Mouse (Mus musculus): ENCODE measurements around the gene Bcl2l15. TPM values are rescaled to one million over a fixed set of nuclear protein-coding genes. Genes with fewer than 3 reads are reported as not detected.
A peak's percentile ranks its signal among the peaks of the same experiment; 100 is the strongest.

The Bcl2l15 gene
- polyA plus RNA-seq, 1 experiment from 2014 or later = 0.63 TPM

DNA sequence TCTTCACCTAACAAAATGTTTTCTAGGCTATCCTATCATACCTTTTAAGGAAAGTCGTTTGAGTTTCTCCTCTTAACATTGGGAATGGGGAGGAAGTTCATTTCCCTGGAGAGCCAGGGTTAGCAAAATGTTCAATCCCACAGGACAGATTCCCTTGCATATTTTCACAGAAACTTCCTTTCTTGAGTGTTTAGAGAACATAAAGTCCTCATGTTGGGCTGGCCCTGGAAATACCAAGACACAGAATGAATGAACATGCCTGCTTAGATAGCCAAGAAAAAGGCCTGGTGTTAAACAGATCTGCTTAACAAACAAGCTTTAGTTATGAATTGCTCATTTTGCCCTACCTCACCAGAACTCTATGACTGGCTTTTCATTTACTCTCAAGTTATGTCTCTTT lies 39.8 kb upstream of the Bcl2l15 start:
- no peaks in the 10 kb centered on the region for H3K9me3 ChIP-seq (ENCODE audit: control insufficient read depth, low read length)
- H3K27me3 ChIP-seq (replicated peaks; ENCODE audit: control insufficient read depth, insufficient read depth, low read length) = no peaks in the 10 kb centered on the region
- peaks cover 8% of the 10 kb centered on the region; the same call in 1 of the 2 replicates for H3K4me1 ChIP-seq (ENCODE audit: control insufficient read depth, insufficient read depth, low read length)
- H3K27ac ChIP-seq (replicated peaks; ENCODE audit: low read depth, low read length) = no peak overlapping the region
- H3K36me3 ChIP-seq (ENCODE audit: control insufficient read depth, insufficient read depth, low read length) = no peaks in the 10 kb centered on the region
- WGBS = 58% methylated on average over 1 of the region's 1 CpGs
- no peak overlapping the region for H3K4me2 ChIP-seq (ENCODE audit: low read depth, low read length)
- H3K9ac ChIP-seq (ENCODE audit: low read depth, low read length) = no peak overlapping the region
- no peak overlapping the region for H3K4me3 ChIP-seq (ENCODE audit: low read depth, low read length)
- ATAC-seq (ENCODE audit: low read depth) = no peak
- no peak for DNase-seq (ENCODE audit: low spot score)

- H3K9me3 ChIP-seq (ENCODE audit: control insufficient read depth, low read length) = no peaks in the 10 kb centered on the region
- no peak overlapping the region for H3K4me2 ChIP-seq (ENCODE audit: low read depth, low read length)
- H3K9ac ChIP-seq (ENCODE audit: low read depth, low read length) = no peak overlapping the region
- no peaks in the 10 kb centered on the region for H3K27me3 ChIP-seq (replicated peaks; ENCODE audit: control insufficient read depth, insufficient read depth, low read length)
- no peak overlapping the region for H3K4me3 ChIP-seq (ENCODE audit: low read depth, low read length)
- no peak overlapping the region for H3K27ac ChIP-seq (replicated peaks; ENCODE audit: low read depth, low read length)
- no peak for DNase-seq (ENCODE audit: low spot score)
- WGBS = 56% methylated on average over 2 of the region's 2 CpGs
- H3K36me3 ChIP-seq (ENCODE audit: control insufficient read depth, insufficient read depth, low read length) = no peaks in the 10 kb centered on the region
- no peaks in the 10 kb centered on the region for H3K4me1 ChIP-seq (ENCODE audit: control insufficient read depth, insufficient read depth, low read length)
- no peak for ATAC-seq (ENCODE audit: low read depth)
Observed at GRCm38 (mm10) chr3:103796389-103796788, 36.0 kb upstream of the Bcl2l15 start.

DNA sequence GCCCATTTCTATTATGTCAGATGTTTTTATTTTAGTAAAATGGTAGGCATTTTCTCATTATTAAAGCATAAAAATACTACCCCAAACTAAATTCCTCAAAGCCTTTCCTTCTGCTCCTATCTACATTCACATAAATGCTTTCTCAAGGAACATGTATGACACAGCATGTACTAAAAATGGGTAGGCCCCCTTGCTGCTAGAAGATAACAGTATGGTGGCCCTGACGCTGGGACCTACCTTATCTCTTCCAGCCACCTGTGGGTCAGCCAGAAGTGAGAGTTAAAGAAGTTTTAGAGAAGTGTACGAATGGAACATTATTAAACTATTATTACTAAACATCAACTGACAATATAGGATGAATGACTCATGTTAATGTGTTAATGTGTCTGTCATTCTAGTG lies 32.9 kb upstream of the Bcl2l15 start:
- H3K4me2 ChIP-seq (ENCODE audit: low read depth, low read length) = no peak overlapping the region
- H3K27me3 ChIP-seq (replicated peaks; ENCODE audit: control insufficient read depth, insufficient read depth, low read length) = no peaks in the 10 kb centered on the region
- H3K36me3 ChIP-seq (ENCODE audit: control insufficient read depth, insufficient read depth, low read length) = peaks cover 18% of the 10 kb centered on the region
- H3K4me1 ChIP-seq (ENCODE audit: control insufficient read depth, insufficient read depth, low read length) = no peaks in the 10 kb centered on the region
- no peak overlapping the region for H3K27ac ChIP-seq (replicated peaks; ENCODE audit: low read depth, low read length)
- H3K9me3 ChIP-seq (ENCODE audit: control insufficient read depth, low read length) = no peaks in the 10 kb centered on the region
- H3K9ac ChIP-seq (ENCODE audit: low read depth, low read length) = no peak overlapping the region
- ATAC-seq (ENCODE audit: low read depth) (no peak), DNase-seq (ENCODE audit: low spot score) (no peak)
- WGBS = 85% methylated on average over 2 of the region's 2 CpGs
- no peak overlapping the region for H3K4me3 ChIP-seq (ENCODE audit: low read depth, low read length)

DNA sequence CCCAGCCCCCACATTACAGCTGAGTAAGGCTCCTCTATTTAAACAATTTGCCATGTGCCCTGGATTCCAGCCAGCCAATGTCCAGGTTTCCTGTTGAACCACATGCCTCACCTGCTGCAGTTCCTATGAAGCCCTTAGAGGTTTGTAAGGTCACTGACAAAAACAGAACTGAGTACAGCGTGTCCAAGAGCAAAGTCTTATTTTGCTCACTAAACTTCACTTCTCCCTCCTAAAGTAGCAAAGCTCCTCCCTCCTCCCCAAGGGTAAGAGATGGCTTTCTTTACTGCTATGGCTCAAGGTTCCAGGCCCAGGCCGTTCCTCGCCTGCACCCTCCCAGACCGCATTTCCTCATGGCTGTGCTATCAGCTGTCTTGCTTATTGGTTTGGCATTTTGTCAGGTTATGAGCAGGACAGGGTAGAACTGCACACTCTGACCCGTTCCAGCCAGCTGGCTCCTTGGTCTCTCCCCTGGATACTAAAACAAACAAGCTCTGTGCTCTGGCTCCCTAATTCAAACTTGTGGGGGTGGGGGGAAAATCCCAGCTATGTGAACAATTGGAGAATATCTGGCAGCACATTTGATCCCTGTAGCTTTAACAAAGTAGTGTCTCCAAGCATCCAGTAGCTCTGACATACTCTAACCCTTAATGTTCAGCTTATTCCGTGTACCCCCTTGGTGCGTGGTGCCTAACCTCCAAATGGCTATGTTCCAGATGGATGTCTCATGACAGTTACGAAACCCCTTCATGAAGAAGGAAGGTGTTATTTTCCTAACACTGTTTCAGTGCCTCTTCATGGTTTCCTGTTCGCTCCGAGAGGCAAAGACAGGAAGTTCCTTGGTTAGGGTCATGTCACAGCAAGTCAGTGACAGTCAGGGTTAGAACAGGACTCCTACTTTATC lies 30.5 kb upstream of the Bcl2l15 start:
- Histone ChIP-seq H3K4me1 (ENCODE audit: control insufficient read depth, insufficient read depth, low read length) (no peaks in the 10 kb centered on the region), H3K9ac (ENCODE audit: low read depth, low read length) (no peak overlapping the region), H3K9me3 (ENCODE audit: control insufficient read depth, low read length) (no peaks in the 10 kb centered on the region), H3K4me2 (ENCODE audit: low read depth, low read length) (no peak overlapping the region), H3K4me3 (ENCODE audit: low read depth, low read length) (no peak overlapping the region), H3K36me3 (ENCODE audit: control insufficient read depth, insufficient read depth, low read length) (peaks cover 34% of the 10 kb centered on the region), H3K27ac (replicated peaks; ENCODE audit: low read depth, low read length) (peak overlapping the region; percentile 22), H3K27me3 (replicated peaks; ENCODE audit: control insufficient read depth, insufficient read depth, low read length) (no peaks in the 10 kb centered on the region)
- DNase-seq (ENCODE audit: low spot score) (peak; percentile 27), ATAC-seq (ENCODE audit: low read depth) (0 out of 2 replicates have a peak, but pooled peaks have one; percentile 47)
- WGBS = 63% methylated on average over 10 of the region's 10 CpGs

- no peak overlapping the region for H3K27ac ChIP-seq (replicated peaks; ENCODE audit: low read depth, low read length)
- WGBS = 82% methylated on average over 8 of the region's 8 CpGs
Observed at GRCm38 (mm10) chr3:103802861-103803260, 29.5 kb upstream of the Bcl2l15 start.

GRCm38 (mm10) chr3:103805671-103806070 lies 26.7 kb upstream of the Bcl2l15 start:
- no peaks in the 10 kb centered on the region for H3K27me3 ChIP-seq (replicated peaks; ENCODE audit: control insufficient read depth, insufficient read depth, low read length)
- H3K4me1 ChIP-seq (ENCODE audit: control insufficient read depth, insufficient read depth, low read length) = peaks cover 7% of the 10 kb centered on the region
- no peak overlapping the region for H3K4me2 ChIP-seq (ENCODE audit: low read depth, low read length)
- WGBS = 87% methylated on average over 1 of the region's 1 CpGs
- H3K9me3 ChIP-seq (ENCODE audit: control insufficient read depth, low read length) = no peaks in the 10 kb centered on the region
- no peak overlapping the region for H3K27ac ChIP-seq (replicated peaks; ENCODE audit: low read depth, low read length)
- no peak overlapping the region for H3K4me3 ChIP-seq (ENCODE audit: low read depth, low read length)
- no peak overlapping the region for H3K9ac ChIP-seq (ENCODE audit: low read depth, low read length)
- DNase-seq (ENCODE audit: low spot score) = no peak
- peaks cover 39% of the 10 kb centered on the region for H3K36me3 ChIP-seq (ENCODE audit: control insufficient read depth, insufficient read depth, low read length)
- ATAC-seq (ENCODE audit: low read depth) = no peak

More at GRCm38 (mm10) chr3:103802861-103803260, 29.5 kb upstream of the Bcl2l15 start:
- Histone ChIP-seq H3K4me3 (ENCODE audit: low read depth, low read length) (no peak overlapping the region), H3K4me2 (ENCODE audit: low read depth, low read length) (no peak overlapping the region), H3K4me1 (ENCODE audit: control insufficient read depth, insufficient read depth, low read length) (no peaks in the 10 kb centered on the region), H3K9ac (ENCODE audit: low read depth, low read length) (no peak overlapping the region), H3K27me3 (replicated peaks; ENCODE audit: control insufficient read depth, insufficient read depth, low read length) (no peaks in the 10 kb centered on the region), H3K36me3 (ENCODE audit: control insufficient read depth, insufficient read depth, low read length) (peaks cover 39% of the 10 kb centered on the region), H3K9me3 (ENCODE audit: control insufficient read depth, low read length) (no peaks in the 10 kb centered on the region)
- ATAC-seq (ENCODE audit: low read depth) = no peak
- DNase-seq (ENCODE audit: low spot score) = no peak

GRCm38 (mm10) chr3:103808891-103809798 lies 23.3 kb upstream of the Bcl2l15 start, which contains the start of the genes Dclre1b, Ap4b1 and Gm43064:
Gene Dclre1b (minus strand): TSS chr3:103809444.
Gene Ap4b1 (plus strand): TSS chr3:103809520.
Gene Gm43064 (plus strand): TSS chr3:103809573.
- H3K4me3 ChIP-seq (ENCODE audit: low read depth, low read length) = peak within 1 kb of the TSS; percentile 85
- peak within 1 kb of the TSS; percentile 87 for H3K9ac ChIP-seq (ENCODE audit: low read depth, low read length)
- peak within 1 kb of the TSS; percentile 76 for H3K4me2 ChIP-seq (ENCODE audit: low read depth, low read length)
- peak; percentile 98 for ATAC-seq (ENCODE audit: low read depth)
- no peaks in the 10 kb centered on the region for H3K27me3 ChIP-seq (replicated peaks; ENCODE audit: control insufficient read depth, insufficient read depth, low read length)
- WGBS = under 1% methylated on average over 46 of the region's 70 CpGs
- H3K9me3 ChIP-seq (ENCODE audit: control insufficient read depth, low read length) = no peaks in the 10 kb centered on the region
- H3K27ac ChIP-seq (replicated peaks; ENCODE audit: low read depth, low read length) = peak within 1 kb of the TSS; percentile 93
- H3K4me1 ChIP-seq (ENCODE audit: control insufficient read depth, insufficient read depth, low read length) = peaks cover 7% of the 10 kb centered on the region
- peaks cover 35% of the 10 kb centered on the region for H3K36me3 ChIP-seq (ENCODE audit: control insufficient read depth, insufficient read depth, low read length)
- peak; percentile 96 for DNase-seq (ENCODE audit: low spot score)

DNA sequence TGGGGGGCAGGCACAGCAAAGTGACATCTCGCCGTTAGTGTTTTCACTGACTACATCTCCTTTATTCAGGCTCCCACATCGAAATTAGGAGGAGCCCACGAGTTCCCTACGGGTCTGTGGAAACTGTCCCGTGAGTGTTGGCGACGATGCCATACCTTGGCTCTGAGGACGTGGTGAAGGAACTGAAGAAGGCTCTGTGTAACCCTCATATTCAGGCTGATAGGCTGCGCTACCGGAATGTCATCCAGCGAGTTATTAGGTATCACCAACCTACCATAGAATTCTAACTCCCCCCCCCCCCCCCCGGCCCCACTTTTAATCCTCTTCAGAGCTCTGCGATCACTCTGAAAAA lies 22.6 kb upstream of the Bcl2l15 start:
- H3K4me3 ChIP-seq (ENCODE audit: low read depth, low read length) = peak overlapping the region; percentile 85
- no peaks in the 10 kb centered on the region for H3K27me3 ChIP-seq (replicated peaks; ENCODE audit: control insufficient read depth, insufficient read depth, low read length)
- DNase-seq (ENCODE audit: low spot score) (no peak), ATAC-seq (ENCODE audit: low read depth) (peak; percentile 44; the same call in 1 of the 2 replicates)
- under 1% methylated on average over 14 of the region's 14 CpGs for WGBS
- H3K9me3 ChIP-seq (ENCODE audit: control insufficient read depth, low read length) = no peaks in the 10 kb centered on the region
- peak overlapping the region; percentile 87 for H3K9ac ChIP-seq (ENCODE audit: low read depth, low read length)
- peaks cover 7% of the 10 kb centered on the region for H3K4me1 ChIP-seq (ENCODE audit: control insufficient read depth, insufficient read depth, low read length)
- H3K4me2 ChIP-seq (ENCODE audit: low read depth, low read length) = peak overlapping the region; percentile 76
- H3K36me3 ChIP-seq (ENCODE audit: control insufficient read depth, insufficient read depth, low read length) = peaks cover 31% of the 10 kb centered on the region
- H3K27ac ChIP-seq (replicated peaks; ENCODE audit: low read depth, low read length) = peak overlapping the region; percentile 93
